Mouse (Mus musculus) liver, adult 2 months (tissue): ENCODE results near the gene Ppara. TPM values are rescaled to one million over a fixed set of nuclear protein-coding genes. Genes with fewer than 3 reads are reported as not detected.

ENCODE experiments used
- DNase-seq: peaks from one replicate; pipeline ENCODE4 v3.0.0-alpha.2; 2011; ENCODE audit warnings: low read depth, low spot score; ENCODE audit errors: extremely low read depth
- H3K27ac ChIP-seq: fragments of 200-500 bp; replicated peaks from 2 replicates; pipeline ENCODE4 v1.5.1; 2012; ENCODE audit warnings: low read depth, mild to moderate bottlenecking, control low read depth, inconsistent platforms, low read length; ENCODE audit not compliant: insufficient read depth
- H3K27me3 ChIP-seq: fragments of 200-500 bp; 2 replicates; pipeline ENCODE4 v1.6.1; 2012; ENCODE audit warnings: mild to moderate bottlenecking, moderate library complexity, low read length, inconsistent platforms; ENCODE audit not compliant: control insufficient read depth, insufficient read depth
- H3K36me3 ChIP-seq: fragments of 200-500 bp; 2 replicates; pipeline ENCODE4 v1.6.1; 2012; ENCODE audit warnings: low read length, inconsistent platforms; ENCODE audit not compliant: control insufficient read depth, insufficient read depth
- H3K4me1 ChIP-seq: fragments of 200-500 bp; 2 replicates; pipeline ENCODE4 v1.6.1; 2011; ENCODE audit warnings: low read length; ENCODE audit not compliant: control insufficient read depth, insufficient read depth
- H3K4me3 ChIP-seq: fragments of 200-500 bp; 2 replicates; pipeline ENCODE4 v1.5.1; 2011; ENCODE audit warnings: low read depth, mild to moderate bottlenecking, control low read depth, low read length, moderate library complexity; ENCODE audit not compliant: insufficient read depth
- H3K79me2 ChIP-seq: fragments of 200-500 bp; 2 replicates; pipeline ENCODE4 v1.6.1; 2012; ENCODE audit warnings: inconsistent platforms, mild to moderate bottlenecking, low read length, moderate library complexity; ENCODE audit not compliant: control insufficient read depth, insufficient read depth
- H3K9ac ChIP-seq: fragments of 200-500 bp; 2 replicates; pipeline ENCODE4 v1.6.1; 2012; ENCODE audit warnings: low read depth, mild to moderate bottlenecking, control low read depth, inconsistent platforms, low read length
- CTCF ChIP-seq: fragments of 200-500 bp; IDR thresholded peaks from 2 replicates; pipeline ENCODE4 v1.5.1; 2011; ENCODE audit warnings: low read depth, low read length, control low read depth
- POLR2A ChIP-seq: fragments of 200-500 bp; IDR thresholded peaks from 2 replicates; pipeline ENCODE4 v1.6.1; 2011; ENCODE audit warnings: low read length, control low read depth; ENCODE audit not compliant: insufficient read depth; ENCODE audit errors: extremely low read depth
- WGBS: fragments of 180-500 bp; shearing (Covaris S2); methylation state at CpG from one replicate; pipeline ENCODE4 v1.1.7; 2018; 5-methylcytosine and 5-hydroxymethylcytosine counted together
- polyA plus RNA-seq: library from polyadenylated mRNA; depleted of rRNA; stranded (reverse); fragments of >200 nt; gene quantifications from 2 replicates; pipeline ENCODE4 v1.2.3, GENCODE M21; 2012
- total RNA-seq: library from RNA; depleted of rRNA; stranded (reverse); fragments of >200 nt; gene quantifications from 2 replicates; pipeline ENCODE4 v1.2.3, GENCODE M21; 2014

Ppara gene
- total and polyA plus RNA-seq, 2 experiments, result 36.2 to 184 TPM

GRCm38 (mm10) chr15:85786711-85787110 is 51.9 kb downstream of the Ppara start:
- Histone ChIP-seq H3K27ac (peak overlapping the region; percentile 85), H3K4me3 (no peak overlapping the region), H3K27me3 (no peaks in the 10 kb centered on the region), H3K36me3 (peaks cover 71% of the 10 kb centered on the region), H3K4me1 (peaks cover 21% of the 10 kb centered on the region), H3K79me2 (peaks cover 8% of the 10 kb centered on the region; the same call in 1 of the 2 replicates), H3K9ac (peak overlapping the region; percentile 54)
- DNase-seq, result no peak
- no peak for TF ChIP-seq CTCF
- 34% methylated on average over 5 of the region's 5 CpGs for WGBS

GRCm38 (mm10) chr15:85787482-85787881 is 52.7 kb downstream of the Ppara start:
- H3K4me1 ChIP-seq, result peaks cover 21% of the 10 kb centered on the region
- H3K27me3 ChIP-seq, result no peaks in the 10 kb centered on the region
- peaks cover 74% of the 10 kb centered on the region for H3K36me3 ChIP-seq
- DNase-seq, result peak; percentile 99
- 25% methylated on average over 6 of the region's 6 CpGs for WGBS
- H3K4me3 ChIP-seq, result no peak overlapping the region
- no peak overlapping the region for H3K9ac ChIP-seq
- H3K79me2 ChIP-seq, result peaks cover 10% of the 10 kb centered on the region; the same call in 1 of the 2 replicates
- peak overlapping the region; percentile 85 for H3K27ac ChIP-seq
- no peak for TF ChIP-seq CTCF
- TF ChIP-seq POLR2A, result no peak

GRCm38 (mm10) chr15:85788051-85788450 is 53.3 kb downstream of the Ppara start:
- DNase-seq, result no peak
- TF ChIP-seq POLR2A, result no peak
- no peak for TF ChIP-seq CTCF
- Histone ChIP-seq H3K4me1 (peaks cover 21% of the 10 kb centered on the region), H3K79me2 (peaks cover 13% of the 10 kb centered on the region; the same call in 1 of the 2 replicates), H3K4me3 (no peak overlapping the region), H3K9ac (no peak overlapping the region), H3K27me3 (no peaks in the 10 kb centered on the region), H3K27ac (peak overlapping the region; percentile 73), H3K36me3 (peaks cover 74% of the 10 kb centered on the region)
- WGBS, result 65% methylated on average over 4 of the region's 4 CpGs

GRCm38 (mm10) chr15:85788633-85789032 is 53.9 kb downstream of the Ppara start:
- H3K4me1 ChIP-seq, result peaks cover 18% of the 10 kb centered on the region; the same call in 1 of the 2 replicates
- TF ChIP-seq CTCF (no peak), POLR2A (no peak)
- no peaks in the 10 kb centered on the region for H3K27me3 ChIP-seq
- H3K36me3 ChIP-seq, result peaks cover 74% of the 10 kb centered on the region
- H3K27ac ChIP-seq, result no peak overlapping the region; the same call in none of the 2 replicates
- DNase-seq, result peak; percentile 59
- 49% methylated on average over 16 of the region's 16 CpGs for WGBS
- H3K79me2 ChIP-seq, result peaks cover 10% of the 10 kb centered on the region; the same call in 1 of the 2 replicates
- no peak overlapping the region for H3K4me3 ChIP-seq
- H3K9ac ChIP-seq, result no peak overlapping the region

GRCm38 (mm10) chr15:85791449-85791848 is 56.7 kb downstream of the Ppara start:
- Histone ChIP-seq H3K27me3 (no peaks in the 10 kb centered on the region), H3K9ac (no peak overlapping the region), H3K4me1 (peaks cover 14% of the 10 kb centered on the region; the same call in 1 of the 2 replicates), H3K27ac (no peak overlapping the region), H3K79me2 (peaks cover 8% of the 10 kb centered on the region; the same call in 1 of the 2 replicates), H3K36me3 (peaks cover 81% of the 10 kb centered on the region), H3K4me3 (no peak overlapping the region)
- WGBS, result 90% methylated on average over 4 of the region's 4 CpGs
- no peak for DNase-seq
- TF ChIP-seq POLR2A (no peak), CTCF (no peak)

GRCm38 (mm10) chr15:85792819-85793218 is 58.0 kb downstream of the Ppara start:
- H3K4me3 ChIP-seq, result no peak overlapping the region
- H3K27ac ChIP-seq, result no peak overlapping the region
- H3K9ac ChIP-seq, result no peak overlapping the region
- TF ChIP-seq POLR2A, result no peak
- no peak for TF ChIP-seq CTCF
- H3K79me2 ChIP-seq, result peaks cover 8% of the 10 kb centered on the region; the same call in 1 of the 2 replicates
- H3K36me3 ChIP-seq, result peaks cover 88% of the 10 kb centered on the region
- H3K27me3 ChIP-seq, result no peaks in the 10 kb centered on the region
- WGBS, result 79% methylated on average over 1 of the region's 1 CpGs
- no peak for DNase-seq
- H3K4me1 ChIP-seq, result peaks cover 4% of the 10 kb centered on the region; the same call in 1 of the 2 replicates
